Mouse (Mus musculus): ENCODE data around the gene Lrrc42. TPM values are rescaled to one million over a fixed set of nuclear protein-coding genes. Genes with fewer than 3 reads are reported as not detected.

Lrrc42 gene
- polyA plus RNA-seq (2015; fragmentation: Nextera tagmentation; extraction: Ambion mirVana), result 28.1 and 29.3 TPM in 2 replicates

DNA sequence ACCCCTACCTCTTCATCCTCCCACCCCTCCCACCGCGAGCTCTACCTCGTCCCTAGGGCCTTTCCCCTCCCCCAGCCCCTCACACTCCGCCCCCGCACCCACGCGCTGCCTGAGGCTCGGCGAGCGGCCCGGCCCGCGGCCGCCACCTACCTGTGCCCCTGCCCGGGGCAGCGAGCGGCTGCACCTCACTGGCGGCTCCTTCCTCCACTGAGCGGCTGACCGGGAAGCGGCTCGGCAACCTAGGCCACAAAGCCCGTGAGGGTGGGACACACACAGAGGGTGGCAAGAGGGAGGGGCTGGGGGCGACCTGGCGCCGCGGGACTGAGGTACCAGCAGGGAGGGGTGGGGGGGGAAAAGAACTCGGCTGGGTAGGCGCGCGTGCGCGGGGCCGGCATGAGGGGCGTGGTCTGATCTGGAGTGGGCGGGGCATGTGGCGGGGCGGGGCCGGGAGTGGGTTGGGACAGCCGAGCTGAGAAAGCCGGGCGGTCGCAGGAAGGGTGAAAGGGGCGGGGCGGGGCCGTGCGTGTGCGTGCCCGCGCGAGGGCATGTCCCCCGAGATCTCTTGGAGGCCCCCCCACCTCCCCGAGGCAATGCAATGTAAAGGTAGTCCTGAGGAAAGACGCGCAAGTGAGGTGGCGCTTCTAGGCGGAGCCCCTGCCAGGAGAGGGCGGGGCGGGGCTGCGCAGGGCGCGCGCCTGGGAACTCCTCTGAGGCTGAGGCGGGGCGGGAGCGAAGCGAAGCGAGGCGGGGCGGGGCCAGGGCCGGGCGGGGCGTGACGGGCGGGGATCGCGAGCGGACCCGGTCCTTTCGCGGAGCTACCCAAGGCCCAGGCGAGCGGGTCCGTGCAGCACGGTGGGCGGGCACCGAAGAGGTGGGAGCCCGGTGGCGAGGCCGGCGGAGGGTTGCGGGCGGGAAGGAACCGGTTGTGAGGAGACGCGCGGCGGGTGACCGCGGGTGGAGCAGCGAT, at the start of gene Lrrc42, which contains the start of gene Hspb11:
Gene Lrrc42, minus strand, starts transcription at position 408 of the 967 bp plus-strand sequence.
Gene Hspb11, plus strand, starts transcription at position 469 of the 967 bp plus-strand sequence.
- WGBS, result 1% methylated on average over 81 of the region's 101 CpGs
- H3K9ac ChIP-seq (ENCODE audit: low read length), result peak within 1 kb of the TSS; percentile 81
- H3K4me1 ChIP-seq (replicated peaks; ENCODE audit: control insufficient read depth, insufficient read depth), result 0 out of 2 replicates have a peak, but pooled peaks cover 2% of the 10 kb centered on the region
- TF ChIP-seq EP300 (optimal IDR thresholded peaks at IDR 0.05) (no peak), CTCF (IDR thresholded peaks at IDR 0.05; ENCODE audit: low read depth) (peak; percentile 62)
- H3K27ac ChIP-seq (replicated peaks), result peak within 1 kb of the TSS; percentile 79
- H3K36me3 ChIP-seq (ENCODE audit: control insufficient read depth, insufficient read depth, low read length), result no peaks in the 10 kb centered on the region
- peak; percentile 98 for ATAC-seq (ENCODE audit: low FRiP score, low TSS enrichment)
- no peaks in the 10 kb centered on the region for H3K27me3 ChIP-seq (ENCODE audit: control insufficient read depth, insufficient read depth, low read length)
- DNase-seq (ENCODE audit: low spot score), result peak; percentile 99
- H3K4me2 ChIP-seq (replicated peaks; ENCODE audit: low read depth), result peak within 1 kb of the TSS; percentile 73
- H3K9me3 ChIP-seq (ENCODE audit: control insufficient read depth, low read length), result no peaks in the 10 kb centered on the region
- peak within 1 kb of the TSS; percentile 68 for H3K4me3 ChIP-seq (ENCODE audit: low read depth, low read length)

DNA sequence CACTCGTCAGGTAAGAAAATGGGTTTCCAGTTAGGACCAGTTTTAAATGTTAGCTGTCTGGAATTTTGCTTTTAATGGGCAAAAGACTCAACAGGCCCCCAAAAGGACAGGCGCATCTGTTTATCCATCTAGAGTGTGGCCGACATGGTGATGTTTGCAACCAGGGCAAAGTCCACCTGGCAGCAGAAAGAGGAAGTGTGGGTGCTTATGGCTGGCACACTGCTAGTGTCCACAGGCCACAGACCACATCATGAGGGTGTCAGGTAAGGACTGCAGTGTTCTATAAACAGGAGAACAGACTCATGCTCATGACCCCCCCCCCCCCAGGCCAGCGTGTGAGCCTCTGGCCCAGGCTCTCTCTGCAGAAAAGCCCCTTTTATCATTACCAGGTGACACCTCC, 49.5 kb upstream of the Lrrc42 start:
- no peak overlapping the region for H3K9ac ChIP-seq (ENCODE audit: low read length)
- no peak overlapping the region for H3K4me3 ChIP-seq (ENCODE audit: low read depth, low read length)
- TF ChIP-seq EP300 (optimal IDR thresholded peaks at IDR 0.05), result no peak
- no peak for TF ChIP-seq CTCF (IDR thresholded peaks at IDR 0.05; ENCODE audit: low read depth)
- 55% methylated on average over 4 of the region's 4 CpGs for WGBS
- no peaks in the 10 kb centered on the region for H3K4me1 ChIP-seq (replicated peaks; ENCODE audit: control insufficient read depth, insufficient read depth)
- DNase-seq (ENCODE audit: low spot score), result peak; percentile 87
- H3K9me3 ChIP-seq (ENCODE audit: control insufficient read depth, low read length), result no peaks in the 10 kb centered on the region
- peak; percentile 87 for ATAC-seq (ENCODE audit: low FRiP score, low TSS enrichment)
- H3K36me3 ChIP-seq (ENCODE audit: control insufficient read depth, insufficient read depth, low read length), result no peaks in the 10 kb centered on the region
- no peaks in the 10 kb centered on the region for H3K27me3 ChIP-seq (ENCODE audit: control insufficient read depth, insufficient read depth, low read length)
- H3K27ac ChIP-seq (replicated peaks), result peak overlapping the region; percentile 30; the same call in 1 of the 2 replicates
- no peak overlapping the region for H3K4me2 ChIP-seq (replicated peaks; ENCODE audit: low read depth)

DNA sequence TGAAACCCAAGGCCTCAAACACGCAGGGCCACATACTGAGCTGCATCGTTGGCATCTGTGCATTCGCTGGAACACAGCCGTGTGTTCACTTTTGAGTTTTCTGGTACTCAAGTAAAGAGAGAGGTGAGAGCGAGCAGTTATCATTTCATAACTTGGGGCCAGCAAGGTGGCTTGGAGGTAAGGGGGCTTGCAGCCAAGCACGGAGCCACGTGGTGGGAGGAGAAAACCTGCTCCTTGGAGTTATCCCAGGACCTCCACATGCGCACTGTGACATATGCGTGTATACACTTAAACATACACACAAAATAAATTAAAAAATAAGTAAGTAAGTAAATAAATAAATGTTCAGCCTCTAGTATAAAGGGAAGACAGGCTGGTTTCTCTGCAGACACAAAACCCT, 48.9 kb upstream of the Lrrc42 start:
- Histone ChIP-seq H3K4me3 (ENCODE audit: low read depth, low read length) (no peak overlapping the region), H3K4me1 (replicated peaks; ENCODE audit: control insufficient read depth, insufficient read depth) (no peaks in the 10 kb centered on the region), H3K27me3 (ENCODE audit: control insufficient read depth, insufficient read depth, low read length) (no peaks in the 10 kb centered on the region), H3K9ac (ENCODE audit: low read length) (no peak overlapping the region), H3K27ac (replicated peaks) (no peak overlapping the region), H3K9me3 (ENCODE audit: control insufficient read depth, low read length) (no peaks in the 10 kb centered on the region), H3K36me3 (ENCODE audit: control insufficient read depth, insufficient read depth, low read length) (no peaks in the 10 kb centered on the region), H3K4me2 (replicated peaks; ENCODE audit: low read depth) (no peak overlapping the region)
- 80% methylated on average over 9 of the region's 9 CpGs for WGBS
- no peak for DNase-seq (ENCODE audit: low spot score)
- no peak for ATAC-seq (ENCODE audit: low FRiP score, low TSS enrichment)
- TF ChIP-seq CTCF (IDR thresholded peaks at IDR 0.05; ENCODE audit: low read depth) (no peak), EP300 (optimal IDR thresholded peaks at IDR 0.05) (no peak)

DNA sequence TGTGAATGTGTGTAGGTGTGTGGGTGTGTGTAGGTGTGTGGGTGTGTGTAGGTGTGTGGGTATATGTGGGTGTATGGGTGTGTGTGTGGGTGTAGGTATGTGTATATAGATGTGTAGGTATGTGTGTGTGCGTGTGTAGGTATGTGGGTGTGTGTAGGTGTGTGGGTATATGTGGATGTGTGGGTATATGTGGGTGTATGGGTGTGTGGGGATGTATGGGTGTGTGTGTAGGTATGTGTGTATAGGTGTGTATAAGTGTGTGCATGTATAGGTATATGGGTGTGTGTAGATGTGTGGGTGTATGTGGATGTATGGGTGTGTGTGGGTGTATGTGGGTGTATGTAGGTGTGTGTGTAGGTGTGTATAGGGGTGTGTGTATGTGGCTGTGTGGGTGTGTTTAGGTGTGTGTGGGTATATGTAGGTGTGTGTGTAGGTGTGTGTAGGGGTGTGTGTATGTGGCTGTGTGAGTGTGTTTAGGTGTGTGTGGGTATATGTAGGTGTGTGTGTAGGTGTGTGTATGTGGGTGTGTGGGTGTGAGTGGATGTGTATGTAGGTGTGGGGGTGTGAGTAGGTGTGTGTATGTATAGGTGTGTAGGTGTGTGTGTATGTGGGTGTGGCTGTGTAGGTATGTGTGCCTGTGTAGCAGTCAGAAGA, 47.7 kb upstream of the Lrrc42 start:
- H3K4me1 ChIP-seq (replicated peaks; ENCODE audit: control insufficient read depth, insufficient read depth), result no peaks in the 10 kb centered on the region
- no peak for ATAC-seq (ENCODE audit: low FRiP score, low TSS enrichment)

GRCm38 (mm10) chr4:107300371-107300770, 47.0 kb upstream of the Lrrc42 start:
- H3K4me2 ChIP-seq (replicated peaks; ENCODE audit: low read depth), result no peak overlapping the region
- no peaks in the 10 kb centered on the region for H3K4me1 ChIP-seq (replicated peaks; ENCODE audit: control insufficient read depth, insufficient read depth)
- no peaks in the 10 kb centered on the region for H3K36me3 ChIP-seq (ENCODE audit: control insufficient read depth, insufficient read depth, low read length)
- 0 out of 2 replicates have a peak overlapping the region, but pooled peaks have one; percentile 18 for H3K27ac ChIP-seq (replicated peaks)
- no peak overlapping the region for H3K4me3 ChIP-seq (ENCODE audit: low read depth, low read length)
- no peak for TF ChIP-seq CTCF (IDR thresholded peaks at IDR 0.05; ENCODE audit: low read depth)
- no peak for TF ChIP-seq EP300 (optimal IDR thresholded peaks at IDR 0.05)
- DNase-seq (ENCODE audit: low spot score) (no peak), ATAC-seq (ENCODE audit: low FRiP score, low TSS enrichment) (no peak)
- WGBS, result 81% methylated on average over 4 of the region's 4 CpGs
- H3K9ac ChIP-seq (ENCODE audit: low read length), result no peak overlapping the region
- H3K9me3 ChIP-seq (ENCODE audit: control insufficient read depth, low read length), result no peaks in the 10 kb centered on the region
- no peaks in the 10 kb centered on the region for H3K27me3 ChIP-seq (ENCODE audit: control insufficient read depth, insufficient read depth, low read length)

More for the DNA sequence above, 47.7 kb upstream of the Lrrc42 start:
- Histone ChIP-seq H3K9ac (ENCODE audit: low read length) (no peak overlapping the region), H3K4me2 (replicated peaks; ENCODE audit: low read depth) (no peak overlapping the region), H3K9me3 (ENCODE audit: control insufficient read depth, low read length) (no peaks in the 10 kb centered on the region), H3K27ac (replicated peaks) (no peak overlapping the region), H3K36me3 (ENCODE audit: control insufficient read depth, insufficient read depth, low read length) (no peaks in the 10 kb centered on the region), H3K27me3 (ENCODE audit: control insufficient read depth, insufficient read depth, low read length) (no peaks in the 10 kb centered on the region), H3K4me3 (ENCODE audit: low read depth, low read length) (no peak overlapping the region)
- TF ChIP-seq EP300 (optimal IDR thresholded peaks at IDR 0.05) (no peak), CTCF (IDR thresholded peaks at IDR 0.05; ENCODE audit: low read depth) (no peak)
- DNase-seq (ENCODE audit: low spot score), result no peak
- WGBS, result 100% methylated on average over 1 of the region's 1 CpGs
